Mouse (Mus musculus): ENCODE results near the gene Ttyh3. TPM values are rescaled to one million over a fixed set of nuclear protein-coding genes. Genes with fewer than 3 reads are reported as not detected.

Gene Ttyh3
- total RNA-seq, 2 experiments from 2014 or later, result 199 to 212 TPM

DNA sequence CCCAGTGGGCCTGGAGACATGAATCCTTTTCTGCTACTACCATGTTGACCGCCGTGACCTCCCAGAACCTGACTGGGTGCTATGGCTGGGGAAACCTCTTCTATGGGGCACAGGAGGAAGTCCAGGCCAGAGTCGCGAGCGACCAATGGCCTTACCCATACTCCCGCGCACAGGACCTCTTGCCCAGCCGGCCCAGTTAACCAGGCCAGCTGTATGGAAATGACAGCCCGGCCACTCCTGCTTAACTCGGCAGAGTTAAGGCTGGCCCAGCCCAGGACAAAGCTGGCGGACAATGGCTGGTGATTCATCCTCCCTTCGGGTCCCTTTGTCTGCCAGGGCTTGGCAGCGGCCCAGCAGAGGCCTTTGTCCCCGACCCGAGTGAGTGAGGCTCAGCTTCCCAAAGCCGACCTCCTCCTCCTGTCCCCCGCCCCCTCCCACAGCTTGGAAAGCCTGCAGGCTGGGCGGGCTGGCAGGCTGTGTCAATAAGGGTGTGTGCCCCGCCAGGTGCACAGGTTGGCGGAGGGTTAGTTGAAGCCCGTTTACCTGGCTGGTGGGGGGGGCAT lies 37.7 kb downstream of the Ttyh3 start:
- DNase-seq (ENCODE audit: low spot score in 2 of 2), result peak; percentile 52 to 74

DNA sequence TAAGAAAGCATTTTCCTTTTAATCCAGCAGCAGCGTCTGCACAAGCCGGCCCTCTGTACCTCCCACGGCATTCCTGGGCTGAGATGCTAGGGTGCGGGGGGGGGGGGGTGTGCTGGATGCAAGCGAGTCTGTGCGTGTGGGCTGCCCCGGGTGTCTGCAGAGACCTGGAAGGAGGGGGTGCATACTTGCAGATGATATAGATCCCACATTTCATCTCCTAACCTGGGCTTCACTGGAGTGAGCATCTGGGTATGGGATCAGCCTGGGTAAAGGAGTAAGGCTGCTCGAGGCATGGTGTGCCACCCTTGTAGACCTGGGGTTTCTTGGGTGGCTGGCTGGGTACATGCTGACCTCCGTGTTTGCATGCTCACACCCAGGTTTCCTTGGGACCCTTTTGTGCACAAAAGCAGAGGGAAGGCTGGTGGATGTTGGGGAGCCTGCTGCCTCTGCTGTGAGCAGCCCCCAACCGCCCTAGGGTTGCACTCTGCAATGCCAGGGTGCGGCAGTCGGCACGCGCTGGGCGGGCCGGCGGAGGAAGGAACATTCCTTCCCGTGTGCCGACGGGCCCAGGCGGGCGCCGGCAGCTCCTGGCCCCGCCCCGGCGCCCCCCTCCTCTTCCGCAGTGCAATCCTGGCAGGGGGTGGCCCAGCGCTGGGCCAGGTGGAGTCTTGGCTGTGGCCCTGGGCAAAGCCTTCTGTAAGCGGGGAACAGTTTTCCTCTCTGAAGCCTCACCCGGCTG lies 38.4 kb downstream of the Ttyh3 start:
- DNase-seq (ENCODE audit: low spot score in 2 of 2), result no peak

DNA sequence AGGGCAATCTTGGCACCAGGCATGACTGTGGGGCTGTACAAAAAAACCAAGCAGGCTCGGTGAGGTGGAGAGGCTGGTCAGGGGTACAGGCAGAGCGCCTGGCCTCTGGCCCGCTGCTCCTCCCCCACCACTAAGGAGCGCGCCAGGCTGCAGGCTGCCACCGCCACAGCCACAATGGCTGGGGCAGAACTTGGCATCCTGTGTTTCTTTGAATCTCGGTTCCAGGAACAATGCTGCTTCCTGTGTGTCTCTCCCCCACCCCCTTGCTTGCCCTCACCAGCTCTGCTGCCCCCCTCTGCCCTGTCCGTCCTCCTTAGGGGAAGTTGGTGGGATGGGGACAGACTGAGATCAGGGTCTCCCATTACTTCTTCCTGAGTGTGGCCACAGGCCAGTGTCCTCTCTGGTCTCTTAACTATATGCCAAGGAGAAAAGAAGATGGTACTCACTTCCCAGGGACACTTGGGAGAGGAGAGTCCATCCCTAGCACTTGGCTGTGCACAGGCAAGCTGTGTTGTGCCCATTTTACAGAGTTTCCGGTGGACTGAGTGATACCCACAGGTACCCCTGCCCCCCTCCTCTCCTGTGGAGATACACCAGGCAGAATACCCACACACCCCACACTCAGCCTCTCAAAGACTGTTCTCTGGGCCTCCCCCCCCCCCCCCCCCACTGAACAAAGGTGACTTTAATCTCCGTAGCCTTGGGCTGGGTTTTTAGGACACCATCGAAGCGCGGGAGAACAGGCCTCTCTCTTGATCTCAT lies 39.1 kb downstream of the Ttyh3 start:
- no peak for DNase-seq (ENCODE audit: low spot score in 2 of 2)

DNA sequence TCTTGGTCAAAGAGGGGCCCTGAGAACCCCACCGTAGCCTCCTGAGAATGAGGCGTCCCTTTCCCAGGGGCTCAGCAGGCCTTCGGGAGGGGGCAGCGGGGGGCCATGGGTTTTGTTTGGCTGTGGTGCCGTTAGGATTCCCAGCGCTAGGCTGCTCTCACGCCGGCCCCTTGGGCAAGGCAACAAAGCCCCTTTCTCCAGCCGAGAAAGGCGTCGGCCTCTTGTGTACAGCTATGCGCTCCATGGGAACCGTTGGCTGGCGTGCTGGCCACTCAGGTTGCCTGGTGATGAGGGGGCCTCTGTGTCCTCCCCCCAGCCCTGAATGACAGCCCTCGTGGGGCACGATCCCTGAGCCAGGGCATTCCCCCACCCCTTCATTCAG lies 40.2 kb downstream of the Ttyh3 start:
- DNase-seq (ENCODE audit: low spot score in 2 of 2), result no peak

DNA sequence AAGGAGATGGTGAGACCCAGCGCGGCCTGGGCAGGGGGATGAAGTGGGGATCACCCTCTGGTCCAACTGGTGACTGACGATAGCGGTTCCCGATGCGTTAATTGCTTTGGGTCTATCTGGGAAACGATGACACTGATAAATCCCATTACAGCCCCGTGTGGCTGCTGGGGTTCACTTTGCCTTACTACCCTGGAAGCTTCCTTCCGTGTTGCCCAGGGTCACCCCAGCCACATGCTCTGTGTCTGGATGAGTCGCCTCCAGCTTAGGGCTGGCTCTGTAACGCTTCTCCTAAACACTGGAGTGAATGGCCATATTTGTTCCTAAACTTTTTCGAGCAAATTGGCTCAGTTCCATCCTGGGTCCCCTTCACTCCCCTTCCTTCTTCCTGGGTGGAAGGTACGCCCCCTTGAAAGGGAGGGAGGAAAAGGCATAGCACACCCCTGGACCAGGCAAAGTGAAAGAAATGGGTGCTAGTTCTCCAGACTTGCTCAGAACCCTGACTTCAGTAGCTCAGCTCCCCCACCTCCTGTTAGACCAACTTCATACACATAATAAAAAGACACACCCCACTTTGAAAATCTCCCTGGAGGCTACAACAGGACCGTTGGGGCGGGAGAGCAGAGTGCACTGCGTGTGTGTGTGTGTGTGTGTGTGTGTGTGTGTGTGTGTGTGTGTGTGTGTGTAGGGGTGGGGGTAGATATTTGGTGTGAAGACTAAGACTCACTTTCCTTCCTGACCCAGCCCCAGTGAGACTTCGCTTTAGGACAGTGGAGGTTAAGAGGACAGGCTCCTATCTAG lies 40.8 kb downstream of the Ttyh3 start:
- DNase-seq (ENCODE audit: low spot score in 2 of 2), result no peak

DNA sequence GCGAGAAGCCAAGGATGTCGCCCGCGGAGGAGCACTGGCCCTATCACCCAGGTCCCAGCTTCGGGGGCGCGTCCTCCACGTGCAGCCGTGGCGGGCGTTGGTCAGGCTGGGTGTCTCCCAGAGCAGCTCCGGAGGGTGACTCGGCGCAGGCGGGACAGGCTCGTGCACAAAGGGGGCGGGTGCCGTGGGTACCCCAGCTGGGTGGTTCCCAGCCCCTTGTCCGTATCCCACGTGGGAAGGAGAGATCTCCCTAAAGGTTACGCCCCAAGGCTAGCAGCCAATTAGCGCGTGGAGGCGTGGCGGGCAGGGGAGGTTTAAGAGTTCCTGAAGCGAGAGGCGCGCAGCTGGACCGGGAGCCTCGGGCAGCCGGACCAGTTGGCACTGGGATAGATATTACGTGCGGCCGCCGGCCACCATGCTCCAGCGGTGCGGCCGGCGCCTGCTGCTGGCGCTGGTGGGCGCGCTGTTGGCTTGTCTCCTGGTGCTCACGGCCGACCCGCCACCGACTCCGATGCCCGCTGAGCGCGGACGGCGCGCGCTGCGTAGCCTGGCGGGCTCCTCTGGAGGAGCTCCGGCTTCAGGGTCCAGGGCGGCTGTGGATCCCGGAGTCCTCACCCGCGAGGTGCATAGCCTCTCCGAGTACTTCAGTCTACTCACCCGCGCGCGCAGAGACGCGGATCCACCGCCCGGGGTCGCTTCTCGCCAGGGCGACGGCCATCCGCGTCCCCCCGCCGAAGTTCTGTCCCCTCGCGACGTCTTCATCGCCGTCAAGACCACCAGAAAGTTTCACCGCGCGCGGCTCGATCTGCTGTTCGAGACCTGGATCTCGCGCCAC lies 41.6 kb downstream of the Ttyh3 start, which contains the start of gene Lfng:
Lfng (plus strand) TSS at position 320 of the 835 bp plus-strand sequence.
- DNase-seq (ENCODE audit: low spot score in 2 of 2), result peak; percentile 66 to 76

DNA sequence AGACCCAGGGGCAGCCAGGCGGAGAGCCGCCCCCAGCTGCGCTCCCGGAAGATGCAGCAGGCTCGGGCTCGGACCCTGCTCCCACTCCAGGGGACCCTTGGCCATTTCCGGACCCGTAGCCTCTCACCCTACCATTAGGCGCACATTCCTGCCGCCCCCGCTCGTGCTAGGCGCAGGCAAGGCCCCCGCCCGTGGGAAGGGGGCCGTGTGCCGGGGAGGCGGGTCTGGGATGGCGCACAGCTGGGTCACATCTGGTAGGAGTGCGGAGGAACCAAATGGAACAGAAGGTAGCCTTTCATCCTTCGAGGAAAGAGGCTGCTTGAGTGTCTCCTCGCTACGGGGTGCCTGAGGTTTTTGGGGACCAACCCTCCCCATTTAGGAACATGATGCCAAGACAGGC lies 42.4 kb downstream of the Ttyh3 start:
- no peak for DNase-seq (ENCODE audit: low spot score in 2 of 2)

DNA sequence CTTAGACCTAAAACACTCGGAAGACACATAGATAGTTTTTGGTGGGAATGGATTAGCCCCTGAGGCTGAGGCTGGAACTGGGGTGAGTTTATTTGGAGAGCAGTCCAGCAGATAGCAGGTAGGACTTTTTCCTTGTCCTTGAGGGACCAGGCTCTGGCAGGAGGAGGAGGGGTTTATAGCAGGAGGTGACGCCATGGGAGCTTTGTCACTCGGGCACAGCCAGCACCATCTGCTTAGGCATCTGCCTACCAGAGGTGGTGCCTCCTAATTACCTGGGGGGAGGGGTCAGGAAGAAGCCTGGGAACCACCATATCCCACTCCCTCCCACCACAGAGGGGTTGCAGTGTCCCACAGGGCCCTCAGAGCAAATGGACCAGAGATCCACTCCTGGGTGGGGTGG lies 43.6 kb downstream of the Ttyh3 start:
- DNase-seq (ENCODE audit: low spot score in 2 of 2), result no peak

DNA sequence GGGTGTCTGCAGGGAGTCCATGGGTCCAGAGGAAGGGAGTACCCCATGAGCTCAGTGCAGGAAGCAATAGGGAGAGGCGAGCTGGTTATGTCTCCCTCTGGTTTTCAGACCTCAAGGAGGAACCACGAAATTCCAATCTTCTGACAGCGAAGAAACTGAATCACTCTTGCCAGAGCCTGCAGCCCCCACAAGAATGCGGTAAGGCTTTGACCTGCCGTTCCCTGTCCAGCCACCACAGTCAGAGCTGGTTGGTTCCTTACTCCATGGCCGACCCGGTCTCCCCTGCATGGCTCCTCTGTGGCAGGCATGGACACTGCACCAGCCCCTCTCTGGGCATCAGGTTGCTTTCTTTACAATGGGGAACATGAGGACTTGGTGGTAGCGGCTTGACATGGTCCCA lies 44.4 kb downstream of the Ttyh3 start:
- no peak for DNase-seq (ENCODE audit: low spot score in 2 of 2)

DNA sequence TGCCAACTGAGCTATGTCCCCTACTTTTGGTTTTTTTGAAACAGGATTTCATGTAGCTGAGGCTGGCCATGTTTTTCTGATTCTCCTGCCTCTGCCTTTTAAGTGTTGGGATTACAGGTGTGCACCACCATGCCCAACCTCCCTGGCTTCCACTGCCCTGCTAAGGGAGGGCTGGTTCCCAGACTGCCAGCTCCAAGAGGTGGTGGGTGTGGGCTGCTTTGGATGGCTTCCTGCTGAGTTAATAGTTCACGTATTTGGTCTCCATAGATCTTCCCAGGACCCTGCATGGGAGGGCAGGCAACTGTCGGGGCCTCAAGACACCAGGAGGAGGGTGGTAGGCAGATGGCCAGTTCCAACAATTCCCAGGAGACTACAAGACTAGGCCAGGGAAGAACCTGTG lies 46.3 kb downstream of the Ttyh3 start:
- DNase-seq (ENCODE audit: low spot score in 2 of 2), result no peak

DNA sequence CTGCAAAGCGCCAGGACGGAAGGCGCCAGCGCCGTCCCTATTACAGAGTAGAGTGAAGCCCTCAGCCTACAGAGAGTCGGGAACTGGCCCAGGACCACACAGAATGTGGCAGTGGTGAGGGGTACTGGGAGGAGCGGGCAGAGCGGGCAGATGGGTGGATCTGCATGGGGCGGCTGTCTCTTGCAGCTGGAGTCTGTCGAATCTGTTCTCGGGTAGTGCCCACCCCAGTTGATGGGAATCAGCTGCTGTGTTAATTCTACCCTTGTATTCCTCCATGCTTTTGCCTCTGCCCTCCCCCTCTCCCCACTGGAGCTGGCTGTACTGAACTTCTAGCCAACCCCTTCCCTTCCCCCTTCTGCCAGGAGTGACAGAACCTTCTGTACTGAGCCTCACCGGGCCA lies 47.1 kb downstream of the Ttyh3 start:
- DNase-seq (ENCODE audit: low spot score in 2 of 2), result no peak

DNA sequence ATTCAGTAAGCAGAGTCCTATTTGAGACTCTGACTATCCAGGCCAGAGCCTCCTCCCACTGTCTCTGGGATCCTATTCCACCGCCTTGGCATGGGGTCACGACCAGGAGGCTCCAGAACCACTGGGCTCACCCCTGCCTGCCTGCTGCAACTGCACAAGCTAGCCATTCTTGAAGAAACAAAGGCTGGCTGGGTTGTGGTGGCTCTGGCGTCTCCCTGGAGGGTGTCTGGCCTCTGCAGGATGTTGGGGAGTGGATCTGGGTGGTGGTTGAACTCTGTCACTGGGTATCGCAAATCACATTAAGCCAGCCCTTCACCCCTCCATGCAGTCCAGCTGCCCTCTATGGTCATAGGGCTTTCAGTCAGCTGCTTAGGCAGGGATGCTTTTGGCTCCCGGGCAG lies 48.9 kb downstream of the Ttyh3 start:
- no peak for DNase-seq (ENCODE audit: low spot score in 2 of 2)

DNA sequence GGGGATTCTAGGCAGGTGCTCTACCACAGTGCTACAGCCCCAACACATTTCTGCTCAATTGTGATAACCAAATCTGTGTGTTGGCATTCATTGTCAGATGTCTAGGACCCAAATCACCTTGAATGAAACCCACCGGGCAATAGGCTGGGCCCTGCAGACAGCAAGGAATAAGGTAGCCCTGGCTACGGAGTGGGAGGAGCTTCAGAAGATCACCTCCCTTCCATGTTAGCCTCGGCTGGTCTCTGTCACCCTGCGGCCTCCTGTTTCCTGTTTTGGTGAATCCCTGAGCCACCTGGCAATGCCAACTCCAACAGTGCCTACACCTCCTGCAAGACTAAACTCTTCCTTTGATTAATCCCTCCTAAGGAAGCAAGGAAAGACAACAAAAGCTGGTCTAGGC lies 51.0 kb downstream of the Ttyh3 start:
- DNase-seq (ENCODE audit: low spot score in 2 of 2), result no peak

DNA sequence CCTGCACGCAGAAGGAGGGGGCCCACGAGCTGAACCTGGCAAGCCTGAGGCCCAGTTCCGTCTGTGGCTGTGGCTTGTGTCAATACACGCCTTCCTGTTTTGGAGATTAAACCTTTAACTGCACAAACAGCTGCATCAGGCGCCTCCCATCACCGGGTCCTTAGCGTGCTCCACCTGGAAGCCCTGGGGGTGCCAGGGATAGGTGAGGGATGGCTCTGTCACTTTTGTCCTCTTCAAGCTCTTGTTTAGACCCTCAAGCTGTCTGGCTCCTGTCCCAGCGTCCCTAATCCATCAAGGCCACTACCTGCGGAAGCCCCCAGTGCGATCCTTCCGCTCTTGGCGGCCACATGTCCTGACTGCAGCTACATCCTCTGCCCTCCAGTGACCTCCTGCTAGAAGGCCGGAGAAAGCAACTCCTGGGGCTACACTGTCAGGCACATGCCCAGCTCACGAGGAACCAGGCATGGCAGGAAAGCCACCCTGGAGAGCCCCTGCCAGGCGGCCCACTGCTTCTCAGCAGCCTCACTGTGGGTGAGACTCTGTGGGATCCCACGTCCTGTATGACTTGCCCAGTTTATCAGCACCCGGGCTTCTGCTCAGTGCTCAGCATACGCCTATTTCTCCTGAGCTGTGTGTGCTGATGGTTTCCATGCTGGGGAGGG lies 51.8 kb downstream of the Ttyh3 start:
- no peak for DNase-seq (ENCODE audit: low spot score in 2 of 2)

DNA sequence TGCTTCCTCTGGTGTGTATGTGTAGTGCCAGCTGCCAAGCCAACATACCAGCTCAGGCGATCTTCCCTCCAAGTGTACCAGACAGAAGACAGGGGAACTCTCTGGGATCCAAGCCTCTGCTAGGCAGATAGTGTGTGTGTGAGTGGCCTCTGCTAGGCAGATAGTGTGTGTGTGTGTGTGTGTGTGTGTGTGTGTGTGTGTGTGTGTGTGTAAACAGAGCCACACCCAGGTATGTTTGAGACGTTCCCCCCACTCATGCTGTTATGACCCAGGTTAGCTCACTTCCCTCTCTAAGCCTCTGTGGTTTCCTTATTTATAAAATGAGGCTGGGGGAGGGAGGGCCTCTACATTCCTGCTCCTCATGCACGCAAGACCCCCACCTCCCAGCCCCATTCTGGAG lies 52.4 kb downstream of the Ttyh3 start:
- DNase-seq (ENCODE audit: low spot score in 2 of 2), result no peak

DNA sequence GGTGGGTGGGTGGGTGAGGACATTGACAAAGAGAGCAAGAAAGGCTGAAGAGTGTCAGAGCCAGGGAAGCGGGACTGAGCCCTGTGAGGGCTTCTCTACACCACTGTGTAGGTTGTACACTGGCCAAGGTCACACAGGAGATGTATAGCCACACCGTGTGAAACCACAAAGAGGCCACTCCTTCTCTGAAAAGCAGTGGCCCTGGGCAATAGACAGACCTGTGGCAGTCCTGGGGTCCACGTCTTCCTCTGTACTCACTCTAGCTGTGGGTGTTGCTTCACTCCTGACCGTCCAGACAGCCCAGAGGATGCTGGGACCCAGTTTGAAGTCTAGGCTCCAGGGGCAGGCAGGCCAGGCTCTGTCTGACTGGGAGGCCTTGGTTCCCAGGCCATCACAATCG lies 54.0 kb downstream of the Ttyh3 start:
- no peak for DNase-seq (ENCODE audit: low spot score in 2 of 2)

DNA sequence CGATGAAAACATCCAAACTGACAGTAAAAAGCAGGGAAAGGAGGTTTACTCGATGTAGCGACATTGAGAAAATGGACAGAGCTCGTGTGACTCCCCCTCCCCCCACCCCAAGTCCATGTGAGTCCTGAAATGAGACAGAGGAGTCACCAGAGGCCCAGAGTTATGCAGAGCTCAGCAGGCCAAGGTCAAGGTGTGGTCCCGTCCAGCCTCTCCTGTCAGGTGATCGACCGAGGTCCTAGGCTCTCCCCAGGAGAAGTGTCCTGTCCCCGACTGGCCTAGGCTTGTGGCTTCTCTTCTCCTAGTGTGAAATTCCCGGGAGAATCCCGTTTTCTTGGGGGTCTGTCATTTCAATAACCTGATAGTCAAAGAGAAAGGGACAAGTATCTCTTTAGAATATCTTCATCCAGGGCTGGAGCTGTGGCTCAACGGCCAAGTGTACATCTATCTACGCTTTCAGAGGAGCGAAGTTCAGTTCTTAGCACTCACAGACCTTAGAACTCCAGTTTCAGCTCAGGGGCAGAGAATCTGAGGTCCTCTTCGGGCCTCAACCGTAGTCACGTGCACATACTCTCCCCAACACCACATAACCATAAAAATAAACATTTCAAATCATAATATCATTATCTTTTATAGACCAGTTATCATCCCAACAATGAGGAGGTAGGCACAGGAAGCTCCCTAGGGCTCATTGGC lies 59.6 kb downstream of the Ttyh3 start:
- DNase-seq (ENCODE audit: low spot score in 2 of 2), result no peak

DNA sequence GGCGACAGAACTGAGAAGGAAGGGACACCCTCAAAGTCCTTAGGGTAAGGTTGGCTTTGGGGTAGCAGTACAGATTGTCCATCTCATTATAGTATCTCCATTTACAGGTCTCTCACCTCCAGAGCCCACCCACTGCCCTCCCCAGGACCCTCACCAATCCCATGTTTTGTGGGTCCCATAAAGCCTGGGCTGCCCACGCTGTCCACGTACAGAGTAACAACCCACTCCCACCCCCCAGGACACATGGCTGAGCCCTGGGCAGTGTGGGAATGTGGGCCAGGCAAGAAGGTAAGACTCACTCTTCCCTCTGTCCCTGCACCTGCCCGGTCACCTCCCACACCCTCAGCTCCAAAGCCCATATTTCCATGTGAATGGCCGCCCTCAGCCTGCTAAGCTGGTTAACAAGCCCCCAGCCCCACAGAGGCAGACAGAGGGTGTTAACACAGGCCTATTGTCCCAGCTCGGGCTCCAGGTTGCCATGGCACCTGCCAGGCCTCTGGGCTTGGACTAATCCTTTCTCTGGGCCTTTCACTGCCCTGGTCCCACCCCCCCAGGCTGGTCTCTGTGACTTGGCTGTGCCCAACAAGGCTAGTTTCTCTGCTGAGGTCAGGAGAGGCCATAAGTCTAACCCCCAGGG lies 65.0 kb downstream of the Ttyh3 start:
- no peak for DNase-seq (ENCODE audit: low spot score in 2 of 2)

Data from adrenal gland, postnatal 4 days (tissue).